Mouse (Mus musculus): ENCODE results near the gene Morn1. TPM values are rescaled to one million over a fixed set of nuclear protein-coding genes. Genes with fewer than 3 reads are reported as not detected.
A peak's percentile ranks its signal among the peaks of the same experiment; 100 is the strongest.

The Morn1 gene
- polyA plus RNA-seq, 1 experiment from 2014 or later, result 4.6 TPM

GRCm38 (mm10) chr4:155150276-155151113 lies 64.1 kb downstream of the Morn1 start:
- Histone ChIP-seq H3K36me3 (peaks cover 10% of the 10 kb centered on the region), H3K4me3 (peak overlapping the region; percentile 64), H3K27ac (peak overlapping the region; percentile 91), H3K27me3 (ENCODE audit: insufficient read depth, poor library complexity, severe bottlenecking) (0 out of 2 replicates have a peak, but pooled peaks cover 4% of the 10 kb centered on the region), H3K4me1 (peaks cover 69% of the 10 kb centered on the region), H3K9me3 (no peaks in the 10 kb centered on the region)
- peak; percentile 91 for DNase-seq (ENCODE audit: low spot score)
- WGBS, result 4% methylated on average over 73 of the region's 73 CpGs

- Histone ChIP-seq H3K36me3 (peaks cover 19% of the 10 kb centered on the region), H3K4me3 (peak overlapping the region; percentile 64), H3K9me3 (no peaks in the 10 kb centered on the region), H3K27ac (peak overlapping the region; percentile 91), H3K4me1 (peaks cover 61% of the 10 kb centered on the region), H3K27me3 (ENCODE audit: insufficient read depth, poor library complexity, severe bottlenecking) (0 out of 2 replicates have a peak, but pooled peaks cover 4% of the 10 kb centered on the region)
- no peak for DNase-seq (ENCODE audit: low spot score)
- 43% methylated on average over 12 of the region's 12 CpGs for WGBS
Observed at GRCm38 (mm10) chr4:155151221-155151788, 64.9 kb downstream of the Morn1 start.

- Histone ChIP-seq H3K4me3 (peak overlapping the region; percentile 64; the same call in 1 of the 2 replicates), H3K27ac (peak overlapping the region; percentile 91), H3K9me3 (no peaks in the 10 kb centered on the region), H3K4me1 (peaks cover 58% of the 10 kb centered on the region), H3K27me3 (ENCODE audit: insufficient read depth, poor library complexity, severe bottlenecking) (0 out of 2 replicates have a peak, but pooled peaks cover 4% of the 10 kb centered on the region), H3K36me3 (peaks cover 24% of the 10 kb centered on the region)
- DNase-seq (ENCODE audit: low spot score), result no peak
- WGBS, result 20% methylated on average over 4 of the region's 4 CpGs
Observed at GRCm38 (mm10) chr4:155151845-155152244, 65.5 kb downstream of the Morn1 start.

- DNase-seq (ENCODE audit: low spot score), result no peak
Observed at GRCm38 (mm10) chr4:155152476-155152875, 66.1 kb downstream of the Morn1 start.

GRCm38 (mm10) chr4:155153389-155154072 lies 67.2 kb downstream of the Morn1 start:
- DNase-seq (ENCODE audit: low spot score), result no peak
- Histone ChIP-seq H3K36me3 (peaks cover 41% of the 10 kb centered on the region), H3K9me3 (no peaks in the 10 kb centered on the region), H3K4me3 (no peak overlapping the region), H3K27me3 (ENCODE audit: insufficient read depth, poor library complexity, severe bottlenecking) (0 out of 2 replicates have a peak, but pooled peaks cover 4% of the 10 kb centered on the region), H3K27ac (no peak overlapping the region), H3K4me1 (peaks cover 60% of the 10 kb centered on the region)
- 80% methylated on average over 3 of the region's 3 CpGs for WGBS

More at GRCm38 (mm10) chr4:155152476-155152875, 66.1 kb downstream of the Morn1 start:
- WGBS, result 89% methylated on average over 6 of the region's 6 CpGs
- Histone ChIP-seq H3K27ac (no peak overlapping the region), H3K36me3 (peaks cover 30% of the 10 kb centered on the region), H3K4me1 (peaks cover 58% of the 10 kb centered on the region), H3K4me3 (no peak overlapping the region), H3K9me3 (no peaks in the 10 kb centered on the region), H3K27me3 (ENCODE audit: insufficient read depth, poor library complexity, severe bottlenecking) (0 out of 2 replicates have a peak, but pooled peaks cover 4% of the 10 kb centered on the region)

GRCm38 (mm10) chr4:155154986-155155385 lies 68.6 kb downstream of the Morn1 start:
- no peaks in the 10 kb centered on the region for H3K9me3 ChIP-seq
- 61% methylated on average over 11 of the region's 11 CpGs for WGBS
- H3K27ac ChIP-seq, result no peak overlapping the region
- no peak for DNase-seq (ENCODE audit: low spot score)
- H3K27me3 ChIP-seq (ENCODE audit: insufficient read depth, poor library complexity, severe bottlenecking), result no peaks in the 10 kb centered on the region
- H3K36me3 ChIP-seq, result peaks cover 54% of the 10 kb centered on the region
- no peak overlapping the region for H3K4me3 ChIP-seq
- H3K4me1 ChIP-seq, result peaks cover 55% of the 10 kb centered on the region

- Histone ChIP-seq H3K9me3 (no peaks in the 10 kb centered on the region), H3K36me3 (peaks cover 56% of the 10 kb centered on the region), H3K4me1 (peaks cover 52% of the 10 kb centered on the region), H3K27me3 (ENCODE audit: insufficient read depth, poor library complexity, severe bottlenecking) (no peaks in the 10 kb centered on the region), H3K27ac (no peak overlapping the region), H3K4me3 (no peak overlapping the region)
- DNase-seq (ENCODE audit: low spot score), result no peak
- WGBS, result 94% methylated on average over 17 of the region's 17 CpGs
Observed at GRCm38 (mm10) chr4:155156734-155157133, 70.4 kb downstream of the Morn1 start.

- Histone ChIP-seq H3K4me1 (peaks cover 52% of the 10 kb centered on the region), H3K36me3 (peaks cover 56% of the 10 kb centered on the region), H3K27ac (no peak overlapping the region), H3K4me3 (no peak overlapping the region), H3K9me3 (no peaks in the 10 kb centered on the region), H3K27me3 (ENCODE audit: insufficient read depth, poor library complexity, severe bottlenecking) (no peaks in the 10 kb centered on the region)
- 88% methylated on average over 27 of the region's 27 CpGs for WGBS
- DNase-seq (ENCODE audit: low spot score), result no peak
Observed at GRCm38 (mm10) chr4:155157871-155158542, 71.6 kb downstream of the Morn1 start.

- DNase-seq (ENCODE audit: low spot score), result no peak
- WGBS, result 64% methylated on average over 8 of the region's 8 CpGs
- H3K36me3 ChIP-seq, result peaks cover 56% of the 10 kb centered on the region
- no peaks in the 10 kb centered on the region for H3K27me3 ChIP-seq (ENCODE audit: insufficient read depth, poor library complexity, severe bottlenecking)
- no peaks in the 10 kb centered on the region for H3K9me3 ChIP-seq
- peaks cover 56% of the 10 kb centered on the region for H3K4me1 ChIP-seq
- H3K27ac ChIP-seq, result no peak overlapping the region
- no peak overlapping the region for H3K4me3 ChIP-seq
Observed at GRCm38 (mm10) chr4:155158543-155158917, 72.2 kb downstream of the Morn1 start.

GRCm38 (mm10) chr4:155162433-155163319 lies 76.3 kb downstream of the Morn1 start:
- Histone ChIP-seq H3K4me3 (no peak overlapping the region), H3K4me1 (peaks cover 84% of the 10 kb centered on the region), H3K9me3 (no peaks in the 10 kb centered on the region), H3K27me3 (ENCODE audit: insufficient read depth, poor library complexity, severe bottlenecking) (no peaks in the 10 kb centered on the region), H3K36me3 (peaks cover 25% of the 10 kb centered on the region), H3K27ac (peak overlapping the region; percentile 67)
- 73% methylated on average over 7 of the region's 7 CpGs for WGBS
- DNase-seq (ENCODE audit: low spot score), result no peak

- Histone ChIP-seq H3K27ac (peak overlapping the region; percentile 67), H3K36me3 (peaks cover 19% of the 10 kb centered on the region), H3K4me1 (peaks cover 84% of the 10 kb centered on the region), H3K27me3 (ENCODE audit: insufficient read depth, poor library complexity, severe bottlenecking) (no peaks in the 10 kb centered on the region), H3K9me3 (no peaks in the 10 kb centered on the region), H3K4me3 (no peak overlapping the region)
- 57% methylated on average over 4 of the region's 4 CpGs for WGBS
- no peak for DNase-seq (ENCODE audit: low spot score)
Observed at GRCm38 (mm10) chr4:155163320-155163651, 76.9 kb downstream of the Morn1 start.

GRCm38 (mm10) chr4:155163685-155164084 lies 77.3 kb downstream of the Morn1 start:
- Histone ChIP-seq H3K27ac (peak overlapping the region; percentile 67; the same call in 1 of the 2 replicates), H3K36me3 (peaks cover 15% of the 10 kb centered on the region), H3K4me3 (no peak overlapping the region), H3K9me3 (no peaks in the 10 kb centered on the region), H3K4me1 (peaks cover 83% of the 10 kb centered on the region), H3K27me3 (ENCODE audit: insufficient read depth, poor library complexity, severe bottlenecking) (no peaks in the 10 kb centered on the region)
- DNase-seq (ENCODE audit: low spot score), result no peak
- WGBS, result 66% methylated on average over 8 of the region's 8 CpGs
